Mouse (Mus musculus) midbrain, embryonic 16.5 days (tissue): ENCODE data around the gene Gramd1c. TPM values are rescaled to one million over a fixed set of nuclear protein-coding genes. Genes with fewer than 3 reads are reported as not detected.

ENCODE experiments used
- ATAC-seq: fragments of 200-750 bp; cut with Nextera tagmentation; 2 replicates; pipeline ENCODE4 v1.8.0; 2017; ENCODE audit warnings: moderate TSS enrichment
- H3K27ac ChIP-seq: fragments of 300-500 bp; sonication (generic); 2 replicates; pipeline ENCODE4 v1.5.1; 2014; ENCODE audit warnings: mild to moderate bottlenecking, low read length, mixed read lengths
- H3K27me3 ChIP-seq: fragments of 300-500 bp; sonication (generic); 2 replicates; pipeline ENCODE4 v1.6.1; 2014; ENCODE audit warnings: low read depth, low read length, mixed read lengths; ENCODE audit not compliant: control insufficient read depth, insufficient read depth
- H3K36me3 ChIP-seq: fragments of 300-500 bp; sonication (generic); 2 replicates; pipeline ENCODE4 v1.6.1; 2014; ENCODE audit warnings: mild to moderate bottlenecking, low read length, moderate library complexity, mixed read lengths; ENCODE audit not compliant: control insufficient read depth, insufficient read depth
- H3K4me1 ChIP-seq: fragments of 300-500 bp; sonication (generic); 2 replicates; pipeline ENCODE4 v1.6.1; 2014; ENCODE audit warnings: mild to moderate bottlenecking, low read length, mixed read lengths; ENCODE audit not compliant: control insufficient read depth, insufficient read depth
- H3K4me2 ChIP-seq: fragments of 300-500 bp; sonication (generic); 2 replicates; pipeline ENCODE4 v1.6.1; 2014; ENCODE audit warnings: mild to moderate bottlenecking, low read length, mixed read lengths
- H3K4me3 ChIP-seq: fragments of 300-500 bp; sonication (generic); 2 replicates; pipeline ENCODE4 v1.5.1; 2014; ENCODE audit warnings: low read depth, mild to moderate bottlenecking, low read length, moderate library complexity, mixed read lengths
- H3K9ac ChIP-seq: fragments of 300-500 bp; sonication (generic); 2 replicates; pipeline ENCODE4 v1.6.1; 2014; ENCODE audit warnings: low read depth, low read length, mixed read lengths
- H3K9me3 ChIP-seq: fragments of 300-500 bp; sonication (generic); replicated peaks from 2 replicates; pipeline ENCODE4 v1.6.1; 2014; ENCODE audit warnings: mild to moderate bottlenecking, low read length, mixed read lengths; ENCODE audit not compliant: control insufficient read depth, poor library complexity, severe bottlenecking
- WGBS: fragments of 180-500 bp; shearing (Covaris S2); extraction: QIAGEN DNeasy Blood & Tissue Kit; methylation state at CpG from one replicate; pipeline ENCODE4 v1.1.7; 2014; 5-methylcytosine and 5-hydroxymethylcytosine counted together
- polyA plus RNA-seq: library from polyadenylated mRNA; unstranded; fragments of >200 nt; fragmentation: Nextera tagmentation; extraction: Ambion mirVana; gene quantifications from 2 replicates; pipeline ENCODE4 v1.2.1, GENCODE M21; 2015

The Gramd1c gene
- polyA plus RNA-seq, 1 experiment from 2014 or later: 4.3 TPM

GRCm38 (mm10) chr16:44061341-44061740 is 1.8 kb downstream of the Gramd1c start:
- H3K9me3 ChIP-seq: no peaks in the 10 kb centered on the region
- no peak overlapping the region for H3K27ac ChIP-seq
- 95% methylated on average over 15 of the region's 15 CpGs for WGBS
- no peak overlapping the region for H3K9ac ChIP-seq
- peaks cover 3% of the 10 kb centered on the region; the same call in 1 of the 2 replicates for H3K4me1 ChIP-seq
- H3K4me3 ChIP-seq: no peak overlapping the region
- no peak for ATAC-seq
- H3K27me3 ChIP-seq: no peaks in the 10 kb centered on the region
- H3K4me2 ChIP-seq: no peak overlapping the region
- no peaks in the 10 kb centered on the region for H3K36me3 ChIP-seq

- Histone ChIP-seq H3K27me3 (no peaks in the 10 kb centered on the region), H3K4me1 (peaks cover 3% of the 10 kb centered on the region; the same call in 1 of the 2 replicates), H3K36me3 (no peaks in the 10 kb centered on the region), H3K27ac (no peak overlapping the region), H3K9me3 (no peaks in the 10 kb centered on the region), H3K4me3 (no peak overlapping the region), H3K4me2 (no peak overlapping the region), H3K9ac (no peak overlapping the region)
- ATAC-seq: no peak
- 95% methylated on average over 18 of the region's 18 CpGs for WGBS
Observed at GRCm38 (mm10) chr16:44060604-44061286, 2.4 kb downstream of the Gramd1c start.

DNA sequence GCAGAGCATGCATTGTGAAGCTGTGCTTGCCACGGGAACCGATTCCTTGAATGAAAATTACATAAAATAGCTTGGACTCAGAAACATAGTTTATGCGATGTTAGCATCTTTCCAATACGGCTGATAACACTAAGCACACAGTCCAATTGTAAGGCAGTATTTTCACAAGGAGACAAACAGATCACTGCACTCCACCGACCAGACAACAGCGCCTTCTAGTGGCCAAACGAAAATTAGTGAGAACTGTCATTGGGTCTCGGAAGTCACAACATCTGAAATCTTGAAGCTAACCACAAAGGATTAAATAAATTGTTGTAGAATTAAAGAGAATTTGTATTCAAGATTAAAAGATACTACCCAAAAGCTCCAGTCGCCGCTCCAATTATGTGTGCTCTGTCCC is 4.4 kb downstream of the Gramd1c start:
- no peak overlapping the region for H3K9ac ChIP-seq
- no peaks in the 10 kb centered on the region for H3K27me3 ChIP-seq
- ATAC-seq: no peak; the same call in 1 of the 2 replicates
- H3K4me3 ChIP-seq: no peak overlapping the region
- WGBS: 27% methylated on average over 10 of the region's 10 CpGs
- H3K4me1 ChIP-seq: peaks cover 3% of the 10 kb centered on the region; the same call in 1 of the 2 replicates
- no peak overlapping the region for H3K4me2 ChIP-seq
- H3K36me3 ChIP-seq: no peaks in the 10 kb centered on the region
- no peaks in the 10 kb centered on the region for H3K9me3 ChIP-seq
- H3K27ac ChIP-seq: no peak overlapping the region

GRCm38 (mm10) chr16:44055766-44056165 is 7.4 kb downstream of the Gramd1c start:
- no peak for ATAC-seq
- H3K4me1 ChIP-seq: no peaks in the 10 kb centered on the region
- no peak overlapping the region for H3K4me3 ChIP-seq
- no peaks in the 10 kb centered on the region for H3K9me3 ChIP-seq
- no peak overlapping the region for H3K27ac ChIP-seq
- H3K36me3 ChIP-seq: no peaks in the 10 kb centered on the region
- H3K9ac ChIP-seq: no peak overlapping the region
- 53% methylated on average over 8 of the region's 8 CpGs for WGBS
- H3K27me3 ChIP-seq: no peaks in the 10 kb centered on the region
- no peak overlapping the region for H3K4me2 ChIP-seq

DNA sequence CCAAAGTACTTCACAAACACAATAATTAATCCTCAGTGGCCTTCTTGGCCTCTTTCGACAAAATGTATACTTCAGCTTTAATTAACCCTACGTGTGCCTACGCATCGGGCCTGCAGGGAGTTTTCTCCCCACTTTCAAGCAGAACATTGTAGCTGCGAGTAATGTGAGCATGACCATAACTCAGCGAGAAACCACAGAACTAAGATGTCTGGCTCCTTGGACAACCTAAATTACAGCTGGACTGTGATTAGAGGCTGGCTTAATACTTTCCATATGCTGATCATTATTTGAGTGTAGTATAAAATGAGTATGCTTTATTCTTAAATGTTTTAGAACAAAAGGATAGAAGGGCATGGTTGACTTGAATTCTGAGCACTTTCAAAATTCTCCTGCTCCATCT is 9.9 kb downstream of the Gramd1c start:
- ATAC-seq: no peak
- Histone ChIP-seq H3K36me3 (no peaks in the 10 kb centered on the region), H3K9me3 (no peaks in the 10 kb centered on the region), H3K4me3 (no peak overlapping the region), H3K4me2 (no peak overlapping the region), H3K27ac (no peak overlapping the region), H3K9ac (no peak overlapping the region), H3K4me1 (no peaks in the 10 kb centered on the region), H3K27me3 (no peaks in the 10 kb centered on the region)
- WGBS: 75% methylated on average over 6 of the region's 6 CpGs

- Histone ChIP-seq H3K9ac (no peak overlapping the region), H3K9me3 (no peaks in the 10 kb centered on the region), H3K36me3 (no peaks in the 10 kb centered on the region), H3K4me2 (no peak overlapping the region), H3K4me1 (no peaks in the 10 kb centered on the region), H3K27me3 (no peaks in the 10 kb centered on the region), H3K4me3 (no peak overlapping the region), H3K27ac (no peak overlapping the region)
- no peak for ATAC-seq
- 86% methylated on average over 6 of the region's 6 CpGs for WGBS
Observed at GRCm38 (mm10) chr16:44052390-44052789, 10.8 kb downstream of the Gramd1c start.

DNA sequence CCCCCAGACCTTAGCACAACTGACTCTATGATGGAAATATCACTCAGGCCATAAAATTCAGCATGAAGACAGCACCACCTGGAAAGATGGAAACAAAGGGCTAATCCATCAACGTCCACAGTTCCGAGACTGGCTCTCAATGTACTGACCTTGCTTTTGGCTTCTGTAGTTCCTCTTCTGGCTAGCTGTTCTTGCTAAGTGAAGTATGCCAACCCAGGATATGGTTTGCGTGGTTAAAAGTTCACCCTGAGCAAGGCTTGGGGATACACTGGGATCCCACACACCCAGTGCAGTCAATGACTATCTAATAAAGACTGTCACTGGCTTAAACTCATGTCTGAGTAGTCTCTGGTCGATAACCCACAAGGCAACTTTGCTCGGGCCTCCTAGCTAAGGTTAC is 13.0 kb downstream of the Gramd1c start:
- H3K4me1 ChIP-seq: no peaks in the 10 kb centered on the region
- no peak overlapping the region for H3K27ac ChIP-seq
- 84% methylated on average over 5 of the region's 5 CpGs for WGBS
- no peaks in the 10 kb centered on the region for H3K9me3 ChIP-seq
- no peak overlapping the region for H3K4me3 ChIP-seq
- H3K4me2 ChIP-seq: no peak overlapping the region
- ATAC-seq: no peak
- no peaks in the 10 kb centered on the region for H3K27me3 ChIP-seq
- H3K9ac ChIP-seq: no peak overlapping the region
- no peaks in the 10 kb centered on the region for H3K36me3 ChIP-seq

DNA sequence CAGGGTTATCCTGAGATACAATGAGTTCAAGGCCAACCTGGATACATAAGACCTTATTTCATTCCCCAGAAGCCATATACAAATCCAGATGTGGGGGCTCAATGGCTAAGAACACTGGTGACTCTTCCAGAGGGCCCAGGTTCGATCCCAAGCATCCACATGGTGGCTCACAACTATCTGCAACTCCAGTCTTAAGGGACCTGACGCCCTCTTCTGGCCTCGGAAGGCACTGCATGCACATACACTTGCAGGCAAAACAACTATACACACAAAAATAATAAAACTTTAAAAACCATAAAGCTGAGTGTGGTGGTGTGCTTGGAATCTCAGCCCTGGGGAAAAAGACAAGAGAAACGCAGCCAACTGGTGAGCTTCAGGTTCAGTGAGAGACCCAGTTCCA is 24.0 kb downstream of the Gramd1c start:
- Histone ChIP-seq H3K4me2 (no peak overlapping the region), H3K9me3 (no peaks in the 10 kb centered on the region), H3K9ac (no peak overlapping the region), H3K27ac (no peak overlapping the region), H3K27me3 (no peaks in the 10 kb centered on the region), H3K4me3 (no peak overlapping the region), H3K36me3 (no peaks in the 10 kb centered on the region), H3K4me1 (no peaks in the 10 kb centered on the region)
- WGBS: 86% methylated on average over 4 of the region's 4 CpGs
- no peak for ATAC-seq

- no peak overlapping the region for H3K4me3 ChIP-seq
- 91% methylated on average over 3 of the region's 3 CpGs for WGBS
- ATAC-seq: no peak
- H3K4me2 ChIP-seq: no peak overlapping the region
- H3K27me3 ChIP-seq: no peaks in the 10 kb centered on the region
- H3K36me3 ChIP-seq: no peaks in the 10 kb centered on the region
- H3K9me3 ChIP-seq: no peaks in the 10 kb centered on the region
- no peaks in the 10 kb centered on the region for H3K4me1 ChIP-seq
- no peak overlapping the region for H3K27ac ChIP-seq
- H3K9ac ChIP-seq: no peak overlapping the region
Observed at GRCm38 (mm10) chr16:44035221-44035620, 27.9 kb downstream of the Gramd1c start.
